Mouse (Mus musculus): ENCODE measurements at regions not wholly inside any gene's neighbourhood (a gene's known extent, or its start where the extent isn't known, plus 50 kb on each side); places are given as distances from the start of the nearest gene placed in this dataset.

DNA sequence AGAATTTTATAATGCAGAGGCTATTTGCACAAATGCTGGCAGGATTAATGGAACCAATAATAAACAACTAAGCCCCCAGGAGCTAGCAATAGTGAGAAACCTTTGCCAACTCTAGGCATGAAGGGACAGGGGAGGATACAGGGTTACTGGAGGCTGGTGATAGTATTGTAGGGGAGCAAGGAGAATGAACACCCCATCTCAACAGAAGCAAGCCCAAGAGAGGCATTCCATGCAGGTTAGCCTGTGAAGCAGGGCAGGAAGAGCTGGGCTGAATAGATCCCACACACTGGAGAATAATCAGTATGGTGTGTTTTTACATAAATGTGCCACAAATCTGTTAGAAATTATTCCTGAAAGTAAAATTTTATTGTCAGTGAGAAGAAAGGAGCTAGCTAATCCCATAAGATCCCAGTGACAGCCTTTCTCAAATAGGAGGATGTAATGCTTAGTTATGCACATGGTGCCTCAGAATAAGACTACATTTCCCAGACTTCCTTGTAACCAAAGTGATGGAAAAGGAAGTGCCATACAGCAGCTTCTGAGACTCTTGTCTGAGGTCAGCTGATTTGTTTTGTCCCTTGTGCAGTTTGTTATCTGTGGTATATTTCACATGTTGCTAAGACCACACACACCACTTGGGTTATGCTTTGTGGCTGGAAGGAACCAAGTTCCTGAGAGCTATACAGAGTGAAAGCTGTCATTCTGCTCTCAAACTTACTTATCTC lies 111.1 kb downstream of the Ccdc71l start:
- ATAC-seq, result no peak

DNA sequence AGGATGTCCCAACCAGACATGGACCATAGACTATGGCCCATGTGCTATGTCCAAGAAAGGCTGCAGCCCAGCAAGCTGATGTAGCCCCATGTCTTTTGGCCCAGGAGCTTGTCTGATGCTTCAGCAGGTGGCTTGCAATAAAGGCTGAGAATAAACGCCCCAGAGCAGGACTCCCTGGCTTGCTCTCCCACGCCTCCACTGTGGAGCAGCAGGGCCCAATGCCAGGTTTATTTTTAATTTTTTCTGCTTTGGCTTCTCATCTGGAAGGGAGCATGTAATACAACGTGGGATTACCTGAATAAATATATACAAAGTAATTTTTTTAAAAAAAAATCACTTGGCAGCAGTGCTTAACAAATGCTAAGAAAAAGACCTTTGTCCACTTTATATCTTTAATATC lies 125.7 kb downstream of the Ccdc71l start:
- no peak for ATAC-seq

DNA sequence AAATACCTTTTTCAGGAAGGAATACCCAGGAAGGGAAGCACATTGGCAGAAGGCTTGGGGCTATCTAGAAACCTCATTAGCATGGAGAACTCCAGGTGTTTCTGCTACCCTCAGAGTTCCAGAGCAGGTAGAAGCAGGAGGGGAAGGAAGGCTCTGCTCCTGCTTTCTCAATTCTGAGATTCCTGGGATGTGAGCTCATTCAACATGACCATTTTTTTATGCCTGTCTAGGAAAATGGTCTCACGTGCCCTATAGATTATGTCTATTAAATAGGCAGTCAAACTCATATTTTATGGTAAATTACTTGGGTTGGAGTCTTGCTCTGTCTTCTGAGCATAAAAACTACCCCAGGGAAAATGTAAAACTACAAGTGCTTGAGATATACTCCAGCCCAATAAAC lies 130.2 kb downstream of the Ccdc71l start:
- ATAC-seq, result no peak

DNA sequence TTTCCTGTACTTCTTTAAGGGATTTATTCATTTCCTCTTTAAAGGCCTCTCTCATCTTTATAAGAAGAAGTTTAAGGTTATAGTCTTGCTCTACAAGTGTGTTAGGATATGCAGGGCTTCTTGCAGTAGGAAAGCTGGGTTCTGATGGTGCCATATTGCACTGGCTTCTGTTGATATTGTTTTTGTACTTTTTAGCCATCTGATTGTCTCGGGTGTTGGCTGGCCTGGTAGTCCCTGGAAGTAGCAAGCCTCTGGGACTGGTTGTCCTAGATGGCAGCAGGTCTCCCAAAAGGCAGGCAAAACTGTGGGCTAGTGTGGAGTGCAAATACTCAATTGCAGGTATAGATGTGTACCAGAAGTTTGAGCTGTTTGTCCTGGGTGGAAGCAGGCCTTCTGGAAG lies 147.1 kb downstream of the Ccdc71l start:
- no peak for ATAC-seq

DNA sequence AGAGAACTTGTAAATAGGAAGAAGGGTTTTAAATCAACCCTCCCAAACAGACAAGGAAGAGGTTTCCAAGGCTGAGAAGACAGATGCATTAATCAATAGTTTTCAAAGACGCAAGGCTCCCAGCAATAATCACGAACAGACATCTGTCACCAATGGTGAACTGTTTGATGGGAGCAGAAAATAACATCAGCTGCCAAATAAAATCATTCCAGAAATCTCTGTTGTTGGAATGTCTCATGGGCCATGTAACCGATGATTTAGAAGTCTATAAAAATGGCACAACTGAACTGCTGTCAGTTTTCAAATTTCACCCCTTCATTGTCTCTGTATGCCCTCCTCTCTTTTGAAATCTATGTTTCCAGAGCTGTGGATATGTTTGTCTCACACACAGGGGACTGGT lies 152.7 kb downstream of the Ccdc71l start:
- no peak for ATAC-seq

DNA sequence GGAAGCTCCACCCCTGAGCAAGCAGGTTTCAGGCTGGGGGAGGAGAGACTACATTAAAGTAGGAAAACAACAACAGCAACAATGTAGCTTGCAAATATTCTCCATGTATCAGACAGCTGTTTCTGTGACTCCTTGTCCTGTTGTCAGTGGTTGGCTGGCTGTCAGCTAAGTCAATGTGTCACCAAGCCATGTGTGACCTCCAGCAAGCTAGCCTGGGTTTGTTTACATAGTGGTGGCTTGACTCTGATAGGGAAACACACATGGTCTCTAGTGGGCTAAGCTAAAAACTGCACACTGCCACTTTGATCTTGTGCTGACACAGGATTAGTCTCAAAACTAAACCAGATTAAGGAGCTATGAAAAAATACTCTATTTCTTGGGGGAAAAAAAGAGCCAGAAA lies 155.1 kb downstream of the Ccdc71l start:
- ATAC-seq, result no peak

DNA sequence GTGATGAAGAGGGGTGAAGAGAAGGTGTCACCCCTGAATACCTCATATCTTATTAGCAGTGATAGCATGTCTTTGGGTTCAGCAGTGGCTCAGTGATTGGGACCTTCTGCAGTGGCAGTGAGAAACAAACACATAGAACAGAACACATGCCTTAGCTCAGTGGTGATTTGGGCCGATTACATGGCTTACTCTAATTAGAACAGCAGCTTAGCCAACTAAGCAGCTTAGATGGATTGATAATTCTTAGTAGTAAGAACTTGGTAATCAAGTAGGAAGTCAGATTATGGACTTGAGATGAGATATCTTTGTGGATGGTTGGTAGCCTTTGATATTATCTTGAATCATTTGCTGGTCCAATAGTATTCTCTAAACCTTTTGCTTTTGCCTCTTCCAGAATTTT lies 167.0 kb downstream of the Ccdc71l start:
- ATAC-seq, result no peak

DNA sequence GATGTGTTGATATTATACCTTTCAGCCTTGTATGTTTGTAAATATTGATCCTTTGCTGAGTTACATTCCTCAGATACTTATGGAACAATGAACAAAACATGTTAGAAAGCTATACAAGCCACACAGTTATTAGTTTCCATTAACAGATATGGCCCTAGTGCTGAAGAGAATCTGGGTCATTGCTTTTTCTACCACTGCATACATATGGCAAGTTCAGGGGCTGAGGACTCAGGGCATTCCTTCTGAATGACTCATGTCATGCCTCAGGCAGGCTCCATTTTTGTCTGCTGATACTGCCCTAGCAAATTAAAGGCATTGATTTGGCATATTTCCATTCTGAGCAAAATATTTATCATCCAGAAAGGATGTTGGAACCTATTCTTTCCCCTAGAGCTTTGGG lies 167.9 kb downstream of the Ccdc71l start:
- ATAC-seq, result no peak

DNA sequence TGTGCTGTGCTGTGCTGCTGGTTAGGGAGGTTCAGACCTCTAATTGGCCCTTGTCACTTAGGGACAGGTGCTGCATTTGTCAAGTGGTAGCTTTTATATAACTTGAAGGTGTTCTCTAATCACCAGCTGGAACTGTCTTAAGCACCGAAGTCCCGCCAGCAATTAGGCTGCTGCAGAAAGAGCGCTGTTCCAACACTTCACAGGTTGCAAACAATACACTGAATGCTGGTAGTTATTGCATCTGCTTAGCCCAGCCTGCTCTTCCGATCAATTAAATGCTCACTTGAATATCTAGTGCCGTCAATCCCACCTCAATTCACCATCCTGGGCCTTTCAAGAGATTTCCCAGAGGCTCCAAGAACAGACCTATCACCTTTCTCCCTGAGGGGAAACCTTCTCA lies 175.3 kb downstream of the Ccdc71l start:
- no peak for ATAC-seq

DNA sequence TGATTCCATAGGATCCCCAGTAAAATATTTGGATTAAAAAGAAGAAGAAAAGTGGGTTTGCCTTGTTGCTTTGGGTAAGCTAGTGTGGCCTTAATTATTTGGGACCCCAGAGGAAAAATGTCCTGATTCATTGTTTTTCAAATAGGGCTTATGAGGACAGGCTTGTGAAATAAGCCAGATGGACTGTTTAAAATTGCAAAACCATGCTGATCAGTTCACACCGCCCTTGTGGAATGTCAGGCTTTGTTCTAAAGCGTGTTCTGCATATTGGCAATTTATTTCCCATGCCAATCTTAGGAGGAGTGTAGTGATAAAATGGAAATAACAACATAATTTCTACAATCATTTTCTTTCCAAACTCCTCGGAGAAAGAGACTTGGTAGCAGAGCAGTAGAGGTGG lies 189.3 kb downstream of the Ccdc71l start:
- ATAC-seq, result no peak

DNA sequence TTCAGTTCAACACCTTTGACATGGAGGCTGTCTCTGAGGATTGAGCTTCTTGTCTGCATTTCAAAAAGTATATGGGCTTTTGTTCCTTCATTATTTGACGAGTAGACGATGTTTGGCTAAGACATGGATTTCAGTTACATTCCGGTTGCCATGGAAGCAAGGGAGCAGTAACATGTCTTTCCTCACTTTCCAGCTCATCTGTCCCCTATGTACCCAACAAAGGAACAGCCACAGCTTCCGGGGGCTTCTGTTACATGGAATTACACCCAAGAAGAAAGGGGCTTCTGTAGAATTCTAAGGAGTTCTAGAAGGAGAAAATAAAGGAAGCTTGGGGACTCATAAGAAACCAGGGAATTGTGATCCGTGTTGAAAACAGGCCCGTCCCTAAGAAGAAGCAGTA lies 202.8 kb downstream of the Ccdc71l start:
- no peak for ATAC-seq

DNA sequence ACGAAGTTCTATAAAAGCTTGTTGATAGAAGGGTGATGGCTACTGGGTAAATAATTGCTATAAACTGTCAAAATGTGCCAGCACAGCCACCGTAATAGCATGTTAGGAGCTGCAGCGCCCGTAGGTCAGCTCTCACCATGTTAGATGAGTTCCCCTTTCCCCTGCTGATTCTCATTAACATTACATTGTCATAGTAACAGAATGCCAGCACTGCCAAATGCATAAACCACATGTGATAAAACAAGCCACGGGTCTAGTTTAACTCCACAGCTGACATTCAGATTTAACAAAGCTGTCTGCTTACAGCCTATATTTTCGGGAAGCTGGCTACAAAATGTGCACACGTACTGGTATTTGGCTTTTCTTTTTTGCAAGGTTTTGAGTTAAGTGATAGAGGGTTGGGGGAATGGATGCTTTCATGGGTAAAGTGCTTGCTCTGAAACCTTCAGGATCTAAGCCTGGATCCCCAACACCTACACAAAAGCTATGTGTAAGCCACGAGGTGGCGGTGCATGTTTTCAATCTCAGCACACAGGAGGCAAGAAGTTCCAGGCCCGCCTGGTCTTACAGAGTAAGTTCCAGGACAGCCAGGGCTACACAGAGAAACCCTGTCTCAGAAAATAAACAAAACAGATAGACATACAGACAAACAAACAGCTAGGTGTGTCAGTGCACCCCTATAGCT lies 217.1 kb upstream of the Nampt start:
- no peak for ATAC-seq

DNA sequence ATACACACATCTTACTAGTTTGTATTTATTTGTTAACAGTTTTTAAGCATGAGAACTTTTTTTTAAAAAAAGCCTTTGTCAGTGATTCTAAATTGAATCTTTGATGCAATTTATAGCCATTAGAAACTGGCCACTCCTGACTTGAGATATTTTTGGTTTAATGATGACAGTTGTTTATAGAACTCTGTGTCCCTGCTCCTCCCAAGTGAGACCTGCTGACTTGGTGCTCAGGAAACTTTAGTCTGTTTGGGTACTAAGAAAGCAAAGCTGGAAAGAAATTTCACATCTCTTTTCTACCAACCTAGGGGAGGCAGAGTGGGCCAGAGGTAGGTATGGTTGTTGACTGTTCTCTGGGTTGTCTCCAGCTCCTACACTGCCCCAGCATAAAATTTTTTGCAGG lies 214.0 kb upstream of the Nampt start:
- ATAC-seq, result no peak

DNA sequence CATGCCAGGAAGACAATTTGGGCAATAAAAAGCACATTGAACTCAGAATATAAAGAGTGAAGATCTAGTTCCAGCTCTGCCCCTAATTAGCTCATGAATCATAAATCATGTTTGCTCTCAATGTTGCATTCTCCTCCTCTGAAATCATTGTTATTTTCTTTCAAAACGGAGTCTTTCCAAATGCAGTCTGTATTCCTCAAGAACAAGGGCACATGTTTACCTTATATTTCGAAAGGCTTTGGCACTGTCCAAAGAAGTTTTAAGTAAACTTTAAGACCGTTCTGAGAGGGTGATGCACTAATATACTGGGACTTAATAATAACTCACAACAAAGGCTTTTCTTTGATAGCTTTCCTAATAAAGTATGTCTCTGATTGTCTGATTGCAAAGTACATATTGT lies 204.3 kb upstream of the Nampt start:
- ATAC-seq, result no peak

DNA sequence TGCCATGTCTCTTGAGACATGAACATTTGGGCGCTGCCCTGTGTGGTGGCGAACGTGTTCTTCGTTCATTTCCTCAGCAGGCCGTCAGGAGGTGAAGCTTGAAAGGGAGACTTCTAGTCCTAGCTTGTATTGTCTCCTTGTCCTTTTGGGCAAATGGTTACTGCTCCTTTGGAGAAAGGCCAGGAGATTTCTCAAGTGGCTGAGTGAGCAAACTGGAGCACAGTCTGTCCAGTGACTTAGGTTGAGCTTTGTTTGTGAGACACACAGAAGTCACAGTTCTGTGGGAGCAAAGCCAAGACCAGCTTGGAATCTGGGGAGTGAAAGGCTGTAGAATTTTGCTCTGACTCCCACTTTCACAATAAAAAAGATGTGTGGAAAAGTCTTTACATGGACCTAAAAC lies 203.3 kb upstream of the Nampt start:
- no peak for ATAC-seq

DNA sequence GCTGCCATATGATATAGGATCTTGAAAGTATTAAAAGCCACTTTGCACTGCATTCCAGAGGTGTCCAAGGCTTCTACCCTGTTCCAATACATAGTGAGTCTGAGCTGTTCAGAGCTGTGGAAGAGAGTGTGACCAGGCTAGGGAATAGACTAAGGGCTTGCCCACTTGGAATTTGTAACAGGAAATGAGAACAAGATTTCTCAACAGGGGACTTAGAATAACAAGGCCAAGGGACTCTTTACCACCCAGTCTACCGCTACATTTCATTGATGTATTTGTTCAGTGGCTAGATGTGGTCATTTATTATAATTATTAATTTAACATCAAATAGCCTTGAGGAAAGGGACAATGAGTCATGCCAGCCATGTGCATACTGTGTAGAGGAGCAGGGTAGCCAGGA lies 202.3 kb upstream of the Nampt start:
- no peak for ATAC-seq

DNA sequence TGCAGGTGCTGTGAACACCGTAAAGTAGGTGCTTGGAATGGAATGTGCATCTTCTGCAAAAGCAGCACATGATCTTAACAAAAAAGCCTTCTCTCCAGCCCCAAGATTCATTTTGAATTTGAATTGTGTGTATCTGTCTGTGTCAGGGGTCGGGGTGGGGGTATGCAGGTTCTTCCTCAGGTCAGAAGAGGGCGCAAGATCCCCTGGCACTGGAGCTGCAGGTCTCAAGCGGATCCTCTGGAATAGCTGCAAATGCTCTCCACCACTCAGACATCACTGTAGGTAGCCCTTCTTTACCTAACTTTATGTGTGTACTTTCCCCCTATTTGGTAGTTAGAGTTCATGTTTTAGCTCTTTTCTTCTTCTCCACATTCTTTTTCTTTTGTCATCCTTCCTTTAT lies 199.5 kb upstream of the Nampt start:
- ATAC-seq, result no peak

DNA sequence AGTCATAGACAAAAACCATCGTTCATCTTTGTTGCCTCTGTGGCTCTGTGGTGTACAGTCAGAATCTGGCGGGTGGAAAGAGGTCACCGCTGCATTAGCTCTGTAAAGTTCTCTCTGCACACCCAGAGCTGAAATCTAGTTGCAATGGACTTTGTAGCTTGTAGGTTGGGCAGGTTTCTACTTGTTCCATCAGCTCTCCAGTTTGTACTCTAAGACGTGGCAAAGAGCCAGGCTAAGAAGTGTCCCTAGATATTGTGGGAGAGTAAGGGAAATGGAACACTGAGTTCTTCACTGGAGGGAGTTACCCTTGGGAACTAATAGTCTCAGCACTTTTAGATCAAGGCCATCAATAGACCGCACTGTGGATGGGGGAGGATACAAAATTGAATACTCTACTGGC lies 197.6 kb upstream of the Nampt start:
- no peak for ATAC-seq

DNA sequence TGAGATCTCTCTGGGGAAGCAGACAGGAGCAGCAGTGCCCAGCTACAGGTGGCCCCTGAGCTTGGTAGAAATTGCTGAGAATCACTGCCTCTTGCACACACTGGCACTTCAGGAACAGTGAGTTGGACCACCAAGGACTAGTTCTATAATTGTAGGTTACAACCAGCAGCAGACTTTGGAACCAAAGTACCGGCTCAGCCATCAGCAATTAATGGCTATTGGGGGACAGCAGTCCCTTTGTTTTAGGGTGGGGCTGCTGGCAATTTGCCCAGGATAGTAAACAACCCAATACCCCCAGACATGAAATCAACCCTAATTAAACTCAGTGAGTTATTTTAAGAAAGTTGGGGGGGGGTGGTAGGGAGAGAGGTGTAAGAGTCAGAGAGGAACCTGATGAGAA lies 190.8 kb upstream of the Nampt start:
- no peak for ATAC-seq

DNA sequence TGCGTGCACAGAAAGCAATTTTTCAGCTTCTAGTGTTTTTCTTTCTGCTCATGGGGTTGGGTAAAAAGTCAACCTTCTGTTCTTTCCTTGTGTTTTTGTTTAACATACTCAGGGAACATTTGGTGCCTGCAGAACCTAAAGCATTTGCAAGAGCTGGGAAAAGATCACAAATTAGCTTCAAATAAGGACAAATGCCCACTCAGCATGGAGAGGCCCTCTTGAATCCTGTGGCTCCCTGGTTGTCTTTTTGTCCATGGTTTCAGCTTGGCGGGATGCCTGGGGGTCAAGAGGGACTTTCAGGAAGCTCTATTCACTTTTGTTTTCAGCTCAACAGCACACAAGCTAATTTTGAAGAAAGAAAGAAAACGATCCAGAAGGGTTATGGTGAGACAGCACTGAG lies 186.4 kb upstream of the Nampt start:
- no peak for ATAC-seq

DNA sequence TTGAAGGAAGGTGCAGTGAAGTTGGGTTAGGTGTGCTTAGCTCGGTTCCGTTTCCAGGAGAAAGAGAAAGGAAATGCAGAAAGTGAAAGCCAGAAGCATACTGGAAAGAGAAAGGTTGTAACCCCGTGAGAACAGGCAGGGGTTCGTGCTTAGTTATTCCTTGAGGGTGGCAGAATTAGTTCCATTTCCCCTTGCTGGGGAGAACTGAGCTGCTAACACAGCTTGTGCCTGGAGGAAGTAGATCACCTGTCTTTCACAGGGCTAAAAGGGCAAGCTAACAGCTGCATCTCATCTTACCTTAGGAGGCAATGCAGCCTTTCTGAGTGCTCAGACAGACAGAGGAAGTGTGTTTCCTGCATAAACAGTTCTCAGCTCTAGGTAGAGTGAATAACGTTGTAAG lies 184.3 kb upstream of the Nampt start:
- peak; percentile 64 for ATAC-seq

DNA sequence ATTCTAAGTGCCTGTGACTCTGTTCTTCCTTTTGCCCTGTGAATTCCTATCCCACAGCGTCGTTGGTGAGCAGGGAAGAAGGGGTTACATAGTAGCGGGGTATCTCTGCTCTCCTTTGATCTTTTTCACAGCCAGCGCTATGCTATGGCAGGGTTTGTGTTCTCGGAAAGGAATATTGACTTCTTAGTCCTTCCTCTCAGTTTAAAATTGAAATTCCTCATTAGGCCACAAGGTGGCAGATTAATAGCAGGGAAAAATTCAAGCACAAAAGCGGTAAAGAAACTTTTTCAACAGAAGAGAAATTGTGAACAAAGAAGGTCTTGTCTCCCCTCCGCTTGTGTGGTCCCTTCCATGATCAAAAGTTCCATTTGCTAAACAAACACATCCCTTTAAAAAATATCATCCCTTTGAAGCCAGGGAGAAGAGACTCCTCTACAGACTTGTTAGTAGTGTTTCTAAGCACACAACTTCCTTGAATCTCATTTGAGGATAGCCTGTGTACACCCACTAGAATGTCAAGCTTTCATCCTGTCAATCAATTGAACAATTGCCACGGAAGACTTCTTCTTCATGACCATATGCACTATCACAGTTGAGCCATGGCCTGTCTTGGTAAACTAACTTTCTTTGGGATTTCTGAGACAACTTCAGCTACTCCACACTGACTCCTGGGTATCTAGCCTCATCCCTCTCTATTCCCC lies 181.8 kb upstream of the Nampt start:
- peak; percentile 36 for ATAC-seq

DNA sequence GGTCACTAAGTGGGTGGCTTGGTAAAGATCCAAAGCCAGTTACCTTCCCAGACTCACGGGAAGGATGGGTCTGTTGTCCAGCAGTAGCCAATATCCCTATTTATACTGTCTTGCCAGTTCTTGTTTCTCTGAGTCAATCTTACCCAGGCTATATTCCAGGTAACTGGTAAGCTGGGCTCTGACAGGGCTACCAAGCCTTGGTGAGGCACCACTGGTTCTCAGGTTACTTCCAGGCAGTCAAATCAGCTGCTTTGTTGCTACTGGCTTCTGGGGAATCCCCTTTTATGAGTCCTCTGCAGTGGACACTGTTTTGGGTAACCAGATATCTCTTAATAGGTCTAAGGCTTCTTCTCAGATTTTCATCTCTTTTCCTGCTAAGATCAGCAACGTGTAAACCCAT lies 178.8 kb upstream of the Nampt start:
- no peak for ATAC-seq

DNA sequence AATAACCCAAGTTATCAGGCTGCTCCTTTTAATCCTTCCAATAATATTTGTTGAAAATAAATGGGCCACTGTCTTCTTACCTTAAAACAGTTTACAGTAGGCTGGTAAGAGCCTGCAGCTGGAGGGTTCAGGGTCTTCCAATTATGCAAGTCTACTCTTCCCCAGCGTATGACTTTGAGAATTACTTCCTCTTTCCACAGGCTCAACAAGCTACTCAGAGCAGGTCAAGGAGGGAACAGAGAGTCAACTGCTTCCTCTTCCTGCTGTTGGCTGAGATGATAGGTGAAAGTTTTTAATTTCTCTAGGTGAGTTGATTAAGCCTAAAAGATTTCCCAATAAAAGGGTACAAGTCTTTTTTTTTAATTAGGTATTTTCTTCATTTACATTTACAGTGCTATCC lies 176.9 kb upstream of the Nampt start:
- ATAC-seq, result no peak

All from inflammation-experienced regulatory T-cells, adult 6 months (primary cell).